Mouse (Mus musculus) midbrain, embryonic 10.5 days (tissue): Measurements from ENCODE around the gene Foxp1. TPM values are rescaled to one million over a fixed set of nuclear protein-coding genes. Genes with fewer than 3 reads are reported as not detected.

Source experiments
- DNase-seq: peaks from one replicate; pipeline ENCODE4 v3.0.0-alpha.2; 2017; ENCODE audit warnings: low spot score
- H3K27ac ChIP-seq: fragments of 300-500 bp; sonication (generic); replicated peaks from 2 replicates; pipeline ENCODE4 v1.5.1; 2016; ENCODE audit warnings: mild to moderate bottlenecking
- H3K27me3 ChIP-seq: fragments of 300-500 bp; sonication (generic); 2 replicates; pipeline ENCODE4 v1.6.1; 2016; ENCODE audit warnings: low read depth, mild to moderate bottlenecking; ENCODE audit not compliant: poor library complexity, severe bottlenecking
- H3K36me3 ChIP-seq: fragments of 300-500 bp; sonication (generic); 2 replicates; pipeline ENCODE4 v1.6.1; 2016; ENCODE audit warnings: mild to moderate bottlenecking, moderate library complexity
- H3K4me1 ChIP-seq: fragments of 300-500 bp; sonication (generic); 2 replicates; pipeline ENCODE4 v1.6.1; 2016
- H3K4me3 ChIP-seq: fragments of 300-500 bp; sonication (generic); 2 replicates; pipeline ENCODE4 v1.5.1; 2016; ENCODE audit warnings: mild to moderate bottlenecking, moderate library complexity
- H3K9me3 ChIP-seq: fragments of 300-500 bp; sonication (generic); replicated peaks from 2 replicates; pipeline ENCODE4 v1.6.1; 2016; ENCODE audit warnings: mild to moderate bottlenecking
- WGBS: fragments of 180-500 bp; shearing (Covaris S2); methylation state at CpG from one replicate; pipeline ENCODE4 v1.1.7; 2016; 5-methylcytosine and 5-hydroxymethylcytosine counted together
- polyA plus RNA-seq: library from polyadenylated mRNA; unstranded; fragments of >200 nt; fragmentation: Nextera tagmentation; extraction: Ambion mirVana; gene quantifications from 2 replicates; pipeline ENCODE4 v1.2.1, GENCODE M21; 2016

Foxp1 gene
- polyA plus RNA-seq, 1 experiment from 2014 or later, result 63.7 TPM

- peaks cover 5% of the 10 kb centered on the region for H3K36me3 ChIP-seq
- no peak for DNase-seq
- H3K27me3 ChIP-seq, result no peaks in the 10 kb centered on the region
- H3K4me1 ChIP-seq, result peaks cover 11% of the 10 kb centered on the region
- WGBS, result 94% methylated on average over 5 of the region's 5 CpGs
- H3K9me3 ChIP-seq, result no peaks in the 10 kb centered on the region
- no peak overlapping the region for H3K27ac ChIP-seq
- H3K4me3 ChIP-seq, result no peak overlapping the region
Observed at GRCm38 (mm10) chr6:99388023-99388422, 134.5 kb downstream of the Foxp1 start.

GRCm38 (mm10) chr6:99385059-99385604 is 137.4 kb downstream of the Foxp1 start:
- Histone ChIP-seq H3K4me1 (peaks cover 11% of the 10 kb centered on the region), H3K27me3 (no peaks in the 10 kb centered on the region), H3K36me3 (peaks cover 6% of the 10 kb centered on the region), H3K4me3 (no peak overlapping the region), H3K9me3 (no peaks in the 10 kb centered on the region), H3K27ac (no peak overlapping the region)
- DNase-seq, result no peak
- WGBS, result 90% methylated on average over 2 of the region's 2 CpGs

GRCm38 (mm10) chr6:99383846-99384472 is 138.6 kb downstream of the Foxp1 start:
- WGBS, result 84% methylated on average over 4 of the region's 4 CpGs
- Histone ChIP-seq H3K27me3 (no peaks in the 10 kb centered on the region), H3K36me3 (peaks cover 7% of the 10 kb centered on the region), H3K27ac (0 out of 2 replicates have a peak overlapping the region, but pooled peaks have one; percentile 23), H3K4me3 (no peak overlapping the region), H3K4me1 (peaks cover 14% of the 10 kb centered on the region), H3K9me3 (no peaks in the 10 kb centered on the region)
- no peak for DNase-seq

- Histone ChIP-seq H3K4me3 (no peak overlapping the region), H3K27ac (no peak overlapping the region), H3K36me3 (0 out of 2 replicates have a peak, but pooled peaks cover 2% of the 10 kb centered on the region), H3K4me1 (peaks cover 40% of the 10 kb centered on the region), H3K9me3 (no peaks in the 10 kb centered on the region), H3K27me3 (no peaks in the 10 kb centered on the region)
- DNase-seq, result no peak
- WGBS, result 96% methylated on average over 5 of the region's 5 CpGs
Observed at GRCm38 (mm10) chr6:99380146-99380545, 142.4 kb downstream of the Foxp1 start.

GRCm38 (mm10) chr6:99378997-99379710 is 143.4 kb downstream of the Foxp1 start:
- DNase-seq, result peak; percentile 20
- H3K27me3 ChIP-seq, result no peaks in the 10 kb centered on the region
- H3K4me1 ChIP-seq, result peaks cover 40% of the 10 kb centered on the region
- H3K27ac ChIP-seq, result 0 out of 2 replicates have a peak overlapping the region, but pooled peaks have one; percentile 13
- H3K9me3 ChIP-seq, result no peaks in the 10 kb centered on the region
- H3K4me3 ChIP-seq, result no peak overlapping the region
- 0 out of 2 replicates have a peak, but pooled peaks cover 2% of the 10 kb centered on the region for H3K36me3 ChIP-seq
- 77% methylated on average over 7 of the region's 7 CpGs for WGBS

- DNase-seq, result no peak
- 89% methylated on average over 4 of the region's 4 CpGs for WGBS
Observed at GRCm38 (mm10) chr6:99377716-99378115, 144.8 kb downstream of the Foxp1 start.

GRCm38 (mm10) chr6:99377131-99377530 is 145.4 kb downstream of the Foxp1 start:
- H3K36me3 ChIP-seq, result peaks cover 7% of the 10 kb centered on the region
- H3K27ac ChIP-seq, result 0 out of 2 replicates have a peak overlapping the region, but pooled peaks have one; percentile 33
- WGBS, result 83% methylated on average over 2 of the region's 2 CpGs
- H3K4me1 ChIP-seq, result peaks cover 36% of the 10 kb centered on the region
- H3K9me3 ChIP-seq, result no peaks in the 10 kb centered on the region
- no peak overlapping the region for H3K4me3 ChIP-seq
- no peaks in the 10 kb centered on the region for H3K27me3 ChIP-seq
- no peak for DNase-seq

More at GRCm38 (mm10) chr6:99377716-99378115, 144.8 kb downstream of the Foxp1 start:
- Histone ChIP-seq H3K4me1 (peaks cover 36% of the 10 kb centered on the region), H3K27me3 (no peaks in the 10 kb centered on the region), H3K4me3 (no peak overlapping the region), H3K27ac (no peak overlapping the region), H3K36me3 (peaks cover 7% of the 10 kb centered on the region), H3K9me3 (no peaks in the 10 kb centered on the region)

GRCm38 (mm10) chr6:99376721-99377120 is 145.8 kb downstream of the Foxp1 start:
- DNase-seq, result no peak
- WGBS, result 87% methylated on average over 8 of the region's 8 CpGs
- H3K27ac ChIP-seq, result peak overlapping the region; percentile 49; the same call in 1 of the 2 replicates
- no peak overlapping the region for H3K4me3 ChIP-seq
- H3K9me3 ChIP-seq, result no peaks in the 10 kb centered on the region
- peaks cover 36% of the 10 kb centered on the region for H3K4me1 ChIP-seq
- peaks cover 7% of the 10 kb centered on the region for H3K36me3 ChIP-seq
- no peaks in the 10 kb centered on the region for H3K27me3 ChIP-seq

GRCm38 (mm10) chr6:99375865-99376264 is 146.7 kb downstream of the Foxp1 start:
- H3K36me3 ChIP-seq, result peaks cover 7% of the 10 kb centered on the region
- WGBS, result 72% methylated on average over 6 of the region's 6 CpGs
- no peaks in the 10 kb centered on the region for H3K27me3 ChIP-seq
- no peak overlapping the region for H3K4me3 ChIP-seq
- no peaks in the 10 kb centered on the region for H3K9me3 ChIP-seq
- no peak for DNase-seq
- no peak overlapping the region for H3K27ac ChIP-seq
- peaks cover 36% of the 10 kb centered on the region for H3K4me1 ChIP-seq

GRCm38 (mm10) chr6:99375376-99375775 is 147.1 kb downstream of the Foxp1 start:
- H3K4me3 ChIP-seq, result no peak overlapping the region
- WGBS, result 77% methylated on average over 4 of the region's 4 CpGs
- no peak for DNase-seq
- peaks cover 7% of the 10 kb centered on the region for H3K36me3 ChIP-seq
- no peaks in the 10 kb centered on the region for H3K9me3 ChIP-seq
- H3K27me3 ChIP-seq, result no peaks in the 10 kb centered on the region
- H3K4me1 ChIP-seq, result peaks cover 36% of the 10 kb centered on the region
- H3K27ac ChIP-seq, result no peak overlapping the region; the same call in 1 of the 2 replicates

- Histone ChIP-seq H3K36me3 (peaks cover 9% of the 10 kb centered on the region), H3K27ac (no peak overlapping the region), H3K27me3 (no peaks in the 10 kb centered on the region), H3K9me3 (no peaks in the 10 kb centered on the region), H3K4me3 (no peak overlapping the region), H3K4me1 (peaks cover 33% of the 10 kb centered on the region)
- 91% methylated on average over 19 of the region's 19 CpGs for WGBS
- no peak for DNase-seq
Observed at GRCm38 (mm10) chr6:99374448-99375271, 147.9 kb downstream of the Foxp1 start.

GRCm38 (mm10) chr6:99372427-99372826 is 150.1 kb downstream of the Foxp1 start:
- H3K9me3 ChIP-seq, result no peaks in the 10 kb centered on the region
- peaks cover 18% of the 10 kb centered on the region for H3K4me1 ChIP-seq
- H3K27ac ChIP-seq, result no peak overlapping the region
- no peak overlapping the region for H3K4me3 ChIP-seq
- peaks cover 11% of the 10 kb centered on the region for H3K36me3 ChIP-seq
- DNase-seq, result no peak
- 87% methylated on average over 5 of the region's 5 CpGs for WGBS
- no peaks in the 10 kb centered on the region for H3K27me3 ChIP-seq
